Mouse (Mus musculus): ENCODE results near the gene Stxbp5. TPM values are rescaled to one million over a fixed set of nuclear protein-coding genes. Genes with fewer than 3 reads are reported as not detected.

Stxbp5 gene
- total and polyA plus RNA-seq, 3 experiments, result 9.8 to 20.1 (median 11.2) TPM

DNA sequence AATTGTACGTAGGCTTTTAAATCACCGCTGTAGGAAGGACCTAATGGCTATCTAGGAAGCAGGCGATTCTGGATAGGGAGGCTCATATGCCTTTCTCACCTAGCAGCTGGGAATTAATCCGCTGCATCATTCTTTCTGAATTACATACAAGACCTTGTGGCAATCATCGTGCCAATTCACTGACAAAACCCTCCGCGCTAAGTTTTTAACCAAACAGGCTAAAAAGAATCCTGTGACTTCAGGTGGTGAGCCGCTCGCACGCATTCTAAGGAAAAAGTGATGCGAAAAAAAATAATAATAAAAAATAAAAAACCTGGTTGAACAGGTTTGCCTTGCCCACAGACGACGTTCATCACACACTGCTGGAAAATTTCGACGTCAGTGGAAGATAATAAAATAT, 1.1 kb downstream of the Stxbp5 start:
- H3K9ac ChIP-seq (ENCODE audit: insufficient read depth, low read depth), result peak overlapping the region; percentile 77
- H3K27me3 ChIP-seq (replicated peaks), result no peaks in the 10 kb centered on the region
- peaks cover 23% of the 10 kb centered on the region for H3K79me2 ChIP-seq (replicated peaks; ENCODE audit: control insufficient read depth, extremely low read depth, insufficient read depth, poor library complexity, severe bottlenecking)
- dilution Hi-C loops (cut with MboI; ENCODE audit: extremely low pct_ligation_motif_present, extremely low pct_unique_long_range_greater_than_20kb, low sequenced_read_pairs) (no loop called here), in situ Hi-C loops (cut with MboI; ENCODE audit: low pct_ligation_motif_present, low pct_unique_long_range_greater_than_20kb, low sequenced_read_pairs) (no loop called here)
- H3K36me3 ChIP-seq (replicated peaks in 1 of 2; ENCODE audit: control insufficient read depth in 1 of 2, insufficient read depth in 1 of 2, low read length in 1 of 2), result peaks cover 4 to 9% of the 10 kb centered on the region in 2 experiments
- peaks cover 0 to 28% of the 10 kb centered on the region in 2 experiments; a peak in 2 of 4 replicates for H3K4me1 ChIP-seq (ENCODE audit: control insufficient read depth in 1 of 2, insufficient read depth in 2 of 2)
- H3K9me3 ChIP-seq (replicated peaks; ENCODE audit: low read length), result no peaks in the 10 kb centered on the region
- no peak; the same call in 1 of the 2 replicates for TF ChIP-seq CHD1 (IDR thresholded peaks at IDR 0.05; ENCODE audit: low read depth, low read length)
- no peak for TF ChIP-seq MAFK (IDR thresholded peaks at IDR 0.05; ENCODE audit: insufficient replicate concordance, low read length)
- TF ChIP-seq JUN (IDR thresholded peaks at IDR 0.05; ENCODE audit: insufficient read depth, low read depth, low read length), result no peak
- no peak for TF ChIP-seq SMC3 (IDR thresholded peaks at IDR 0.05; ENCODE audit: low read depth, low read length)
- TF ChIP-seq ELF1 (IDR thresholded peaks at IDR 0.05; ENCODE audit: low read depth, low read length), result no peak
- no peak for TF ChIP-seq NRF1 (IDR thresholded peaks at IDR 0.05; ENCODE audit: low read depth, low read length)
- no peak overlapping the region for H3K27ac ChIP-seq (ENCODE audit: insufficient read depth, low read depth)
- peak overlapping the region; percentile 73 to 85 (median 74) for H3K4me3 ChIP-seq (replicated peaks in 1 of 3; ENCODE audit: low read depth in 2 of 3, low read length in 2 of 3, poor library complexity in 1 of 3)
- DNase-seq (ENCODE audit: extremely low read depth), result peak; percentile 36
- peak overlapping the region; percentile 100 for H3K4me2 ChIP-seq (ENCODE audit: insufficient read depth, low read depth, poor library complexity, severe bottlenecking)

DNA sequence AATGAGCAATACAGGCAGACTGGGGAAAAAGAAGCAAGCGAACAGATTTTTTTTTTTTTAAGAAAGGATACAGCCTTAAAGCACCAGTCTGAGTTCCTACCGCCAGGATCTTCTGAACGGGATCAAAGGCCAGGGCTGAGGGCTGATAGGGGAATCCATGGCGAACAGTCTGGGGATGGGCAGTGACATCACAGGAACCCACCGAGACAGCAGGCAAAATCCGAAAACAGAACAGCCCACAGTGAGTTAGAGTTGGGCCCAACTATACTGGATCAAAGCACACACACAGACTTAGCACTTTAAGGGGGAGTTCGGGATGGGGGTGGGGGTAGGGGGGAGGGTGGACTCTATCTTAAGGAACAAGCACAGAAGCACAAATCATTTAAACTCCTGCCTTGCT, 1.8 kb downstream of the Stxbp5 start:
- Histone ChIP-seq H3K27me3 (replicated peaks) (no peaks in the 10 kb centered on the region), H3K4me1 (ENCODE audit: control insufficient read depth in 1 of 2, insufficient read depth in 2 of 2) (peaks cover 0 to 30% of the 10 kb centered on the region in 2 experiments; a peak in 2 of 4 replicates), H3K36me3 (replicated peaks in 1 of 2; ENCODE audit: control insufficient read depth in 1 of 2, insufficient read depth in 1 of 2, low read length in 1 of 2) (peaks cover 9 to 16% of the 10 kb centered on the region in 2 experiments), H3K9ac (ENCODE audit: insufficient read depth, low read depth) (peak overlapping the region; percentile 77), H3K27ac (ENCODE audit: insufficient read depth, low read depth) (no peak overlapping the region), H3K9me3 (replicated peaks; ENCODE audit: low read length) (no peaks in the 10 kb centered on the region), H3K4me3 (replicated peaks in 1 of 3; ENCODE audit: low read depth in 2 of 3, low read length in 2 of 3, poor library complexity in 1 of 3) (peak overlapping the region; percentile 73 to 85 (median 74)), H3K79me2 (replicated peaks; ENCODE audit: control insufficient read depth, extremely low read depth, insufficient read depth, poor library complexity, severe bottlenecking) (peaks cover 23% of the 10 kb centered on the region), H3K4me2 (ENCODE audit: insufficient read depth, low read depth, poor library complexity, severe bottlenecking) (peak overlapping the region; percentile 100)
- in situ Hi-C loops (cut with MboI; ENCODE audit: low pct_ligation_motif_present, low pct_unique_long_range_greater_than_20kb, low sequenced_read_pairs), result no loop called here
- DNase-seq (ENCODE audit: extremely low read depth), result no peak
- dilution Hi-C loops (cut with MboI; ENCODE audit: extremely low pct_ligation_motif_present, extremely low pct_unique_long_range_greater_than_20kb, low sequenced_read_pairs), result no loop called here
- no peak for TF ChIP-seq MEF2A (IDR thresholded peaks at IDR 0.05; ENCODE audit: borderline replicate concordance, low read depth, low read length)
- TF ChIP-seq CHD1 (IDR thresholded peaks at IDR 0.05; ENCODE audit: low read depth, low read length), result no peak
- TF ChIP-seq BHLHE40 (IDR thresholded peaks at IDR 0.05; ENCODE audit: low read depth, low read length), result no peak
- TF ChIP-seq JUND (conservative IDR thresholded peaks at IDR 0.05; ENCODE audit: low read depth, low read length), result no peak
- TF ChIP-seq IRF4 (IDR thresholded peaks at IDR 0.05; ENCODE audit: low read depth, low read length), result no peak
- no peak for TF ChIP-seq ZKSCAN1 (IDR thresholded peaks at IDR 0.05; ENCODE audit: borderline replicate concordance, low read depth, low read length)
- no peak for TF ChIP-seq ZNF384 (IDR thresholded peaks at IDR 0.05; ENCODE audit: low read depth, low read length)
- no peak for TF ChIP-seq RCOR1 (conservative IDR thresholded peaks at IDR 0.05; ENCODE audit: low read depth, low read length)

DNA sequence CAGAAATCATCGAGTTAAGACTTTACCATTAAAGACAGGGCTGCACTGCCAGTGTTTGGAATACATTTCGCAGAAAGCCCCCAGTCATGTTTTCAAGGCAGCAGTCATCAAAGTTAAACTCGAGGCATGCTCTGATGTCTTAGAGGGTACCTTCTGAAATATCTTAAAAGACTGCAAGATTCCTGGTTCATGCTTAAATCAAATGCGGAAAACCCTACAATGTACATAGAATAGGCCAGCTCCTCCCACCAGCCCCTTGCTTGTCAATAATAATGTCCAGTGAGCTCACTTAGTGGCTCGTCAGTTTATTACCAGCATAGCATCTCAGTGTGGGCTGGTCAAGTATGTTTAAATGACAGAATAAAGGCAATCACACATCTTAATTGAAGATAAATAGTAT, 3.0 kb downstream of the Stxbp5 start:
- no peaks in the 10 kb centered on the region for H3K9me3 ChIP-seq (replicated peaks; ENCODE audit: low read length)
- H3K4me1 ChIP-seq (ENCODE audit: control insufficient read depth in 1 of 2, insufficient read depth in 2 of 2), result peaks cover 0 to 32% of the 10 kb centered on the region in 2 experiments; a peak in 2 of 4 replicates
- in situ Hi-C loops (cut with MboI; ENCODE audit: low pct_ligation_motif_present, low pct_unique_long_range_greater_than_20kb, low sequenced_read_pairs), result no loop called here
- no peak overlapping the region for H3K4me3 ChIP-seq (replicated peaks in 1 of 3; ENCODE audit: low read depth in 2 of 3, low read length in 2 of 3, poor library complexity in 1 of 3)
- peaks cover 9 to 26% of the 10 kb centered on the region in 2 experiments for H3K36me3 ChIP-seq (replicated peaks in 1 of 2; ENCODE audit: control insufficient read depth in 1 of 2, insufficient read depth in 1 of 2, low read length in 1 of 2)
- H3K27ac ChIP-seq (ENCODE audit: insufficient read depth, low read depth), result no peak overlapping the region
- no peak for DNase-seq (ENCODE audit: extremely low read depth)
- H3K79me2 ChIP-seq (replicated peaks; ENCODE audit: control insufficient read depth, extremely low read depth, insufficient read depth, poor library complexity, severe bottlenecking), result peaks cover 23% of the 10 kb centered on the region
- H3K27me3 ChIP-seq (replicated peaks), result no peaks in the 10 kb centered on the region
- no peak overlapping the region for H3K9ac ChIP-seq (ENCODE audit: insufficient read depth, low read depth)
- H3K4me2 ChIP-seq (ENCODE audit: insufficient read depth, low read depth, poor library complexity, severe bottlenecking), result peak overlapping the region; percentile 24; the same call in 1 of the 2 replicates
- dilution Hi-C loops (cut with MboI; ENCODE audit: extremely low pct_ligation_motif_present, extremely low pct_unique_long_range_greater_than_20kb, low sequenced_read_pairs), result no loop called here
- TF ChIP-seq MXI1 (IDR thresholded peaks at IDR 0.05; ENCODE audit: low read depth, low read length) (no peak), MAX (IDR thresholded peaks at IDR 0.05; ENCODE audit: low read length) (no peak), NELFE (IDR thresholded peaks at IDR 0.05; ENCODE audit: low read depth, low read length) (no peak), ZKSCAN1 (IDR thresholded peaks at IDR 0.05; ENCODE audit: borderline replicate concordance, low read depth, low read length) (no peak), EP300 (IDR thresholded peaks at IDR 0.05; ENCODE audit: low read length) (no peak), JUND (conservative IDR thresholded peaks at IDR 0.05; ENCODE audit: low read depth, low read length) (no peak), ELF1 (IDR thresholded peaks at IDR 0.05; ENCODE audit: low read depth, low read length) (no peak), ZC3H11A (IDR thresholded peaks at IDR 0.05; ENCODE audit: low read depth, low read length) (no peak), POLR2A (IDR thresholded peaks at IDR 0.05; ENCODE audit: low read depth, low read length) (no peak), MYC (IDR thresholded peaks at IDR 0.05; ENCODE audit: low read depth, low read length) (no peak), TCF12 (IDR thresholded peaks at IDR 0.05; ENCODE audit: low read depth, low read length) (no peak), RAD21 (IDR thresholded peaks at IDR 0.05; ENCODE audit: low read depth, low read length) (no peak), CTCF (conservative IDR thresholded peaks at IDR 0.05 in 1 of 2, IDR thresholded peaks at IDR 0.05 in 1 of 2; ENCODE audit: low read depth in 2 of 2, low read length in 2 of 2) (no peak), CHD2 (IDR thresholded peaks at IDR 0.05; ENCODE audit: low read length) (no peak), CHD1 (IDR thresholded peaks at IDR 0.05; ENCODE audit: low read depth, low read length) (no peak), E2F4 (IDR thresholded peaks at IDR 0.05; ENCODE audit: insufficient replicate concordance, low read depth, low read length) (no peak), RCOR1 (conservative IDR thresholded peaks at IDR 0.05; ENCODE audit: low read depth, low read length) (no peak), MAZ (IDR thresholded peaks at IDR 0.05; ENCODE audit: low read depth, low read length) (no peak)
